Mouse (Mus musculus): Measurements from ENCODE around the gene Gga3. TPM values are rescaled to one million over a fixed set of nuclear protein-coding genes. Genes with fewer than 3 reads are reported as not detected.
A peak's percentile ranks its signal among the peaks of the same experiment; 100 is the strongest.

Gga3 gene
- polyA plus RNA-seq, 1 experiment from 2014 or later = 13.7 TPM

DNA sequence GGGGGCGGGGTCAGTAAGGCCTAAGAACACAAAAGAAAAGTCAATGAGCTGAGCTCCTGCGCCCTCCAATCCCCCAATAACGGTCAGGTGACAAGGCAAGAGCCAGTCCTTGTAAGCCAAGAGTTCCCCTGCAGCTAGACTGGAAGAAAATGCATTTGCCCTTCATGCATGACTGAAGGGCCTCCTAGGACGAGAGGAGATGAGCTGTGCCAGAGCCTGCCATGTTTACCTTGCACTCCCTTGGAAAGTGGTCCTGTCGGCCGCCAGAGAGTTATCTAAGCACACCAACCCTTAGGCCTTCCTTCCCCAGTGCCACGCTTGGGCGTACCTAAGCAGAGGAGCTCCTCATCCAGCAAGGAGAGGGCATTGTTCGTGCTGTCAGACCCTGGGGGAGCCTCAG, 15.9 kb downstream of the Gga3 start:
- no peak overlapping the region for H3K9ac ChIP-seq
- peaks cover 95% of the 10 kb centered on the region for H3K36me3 ChIP-seq
- no peak overlapping the region for H3K4me2 ChIP-seq
- no peaks in the 10 kb centered on the region for H3K27me3 ChIP-seq
- H3K9me3 ChIP-seq (replicated peaks) = no peaks in the 10 kb centered on the region
- ATAC-seq (replicated peaks; ENCODE audit: insufficient number of reproducible peaks, insufficient read depth, low FRiP score, low read depth) = no peak
- 83% methylated on average over 9 of the region's 9 CpGs for WGBS
- H3K4me3 ChIP-seq = no peak overlapping the region
- H3K27ac ChIP-seq = no peak overlapping the region
- no peaks in the 10 kb centered on the region for H3K4me1 ChIP-seq (replicated peaks)

DNA sequence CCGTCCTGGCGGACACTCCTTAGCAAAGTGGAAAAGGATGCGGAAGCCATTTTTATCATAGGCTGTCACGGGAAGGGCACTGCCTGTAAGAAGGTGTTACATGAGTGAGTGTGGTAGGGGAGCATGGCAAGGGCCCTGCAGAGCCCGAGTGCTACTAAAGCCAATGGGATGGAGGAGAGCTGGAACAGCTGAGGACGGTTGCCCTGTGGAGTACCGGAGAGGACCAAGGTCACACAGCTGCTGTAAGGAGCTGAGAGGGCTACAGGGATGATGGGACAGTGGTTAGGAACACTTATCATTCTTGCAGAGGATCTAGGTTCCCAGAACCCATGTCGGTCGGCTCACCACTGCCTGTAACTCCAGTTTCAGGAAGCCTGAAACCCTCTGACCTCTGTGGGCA, 17.4 kb downstream of the Gga3 start:
- H3K9me3 ChIP-seq (replicated peaks) = no peaks in the 10 kb centered on the region
- no peaks in the 10 kb centered on the region for H3K4me1 ChIP-seq (replicated peaks)
- 84% methylated on average over 9 of the region's 9 CpGs for WGBS
- no peak overlapping the region for H3K4me3 ChIP-seq
- no peaks in the 10 kb centered on the region for H3K27me3 ChIP-seq
- no peak for ATAC-seq (replicated peaks; ENCODE audit: insufficient number of reproducible peaks, insufficient read depth, low FRiP score, low read depth)
- H3K9ac ChIP-seq = no peak overlapping the region
- no peak overlapping the region for H3K4me2 ChIP-seq
- H3K36me3 ChIP-seq = peaks cover 94% of the 10 kb centered on the region
- H3K27ac ChIP-seq = no peak overlapping the region

- no peaks in the 10 kb centered on the region for H3K9me3 ChIP-seq (replicated peaks)
- H3K27ac ChIP-seq = no peak overlapping the region
- no peak overlapping the region for H3K4me2 ChIP-seq
- no peaks in the 10 kb centered on the region for H3K4me1 ChIP-seq (replicated peaks)
- no peak for ATAC-seq (replicated peaks; ENCODE audit: insufficient number of reproducible peaks, insufficient read depth, low FRiP score, low read depth)
- H3K27me3 ChIP-seq = no peaks in the 10 kb centered on the region
- peaks cover 93% of the 10 kb centered on the region for H3K36me3 ChIP-seq
- H3K9ac ChIP-seq = no peak overlapping the region
- WGBS = 86% methylated on average over 7 of the region's 7 CpGs
- no peak overlapping the region for H3K4me3 ChIP-seq
These were observed 18.2 kb downstream of the Gga3 start for GRCm38 (mm10) chr11:115585573-115586100.

DNA sequence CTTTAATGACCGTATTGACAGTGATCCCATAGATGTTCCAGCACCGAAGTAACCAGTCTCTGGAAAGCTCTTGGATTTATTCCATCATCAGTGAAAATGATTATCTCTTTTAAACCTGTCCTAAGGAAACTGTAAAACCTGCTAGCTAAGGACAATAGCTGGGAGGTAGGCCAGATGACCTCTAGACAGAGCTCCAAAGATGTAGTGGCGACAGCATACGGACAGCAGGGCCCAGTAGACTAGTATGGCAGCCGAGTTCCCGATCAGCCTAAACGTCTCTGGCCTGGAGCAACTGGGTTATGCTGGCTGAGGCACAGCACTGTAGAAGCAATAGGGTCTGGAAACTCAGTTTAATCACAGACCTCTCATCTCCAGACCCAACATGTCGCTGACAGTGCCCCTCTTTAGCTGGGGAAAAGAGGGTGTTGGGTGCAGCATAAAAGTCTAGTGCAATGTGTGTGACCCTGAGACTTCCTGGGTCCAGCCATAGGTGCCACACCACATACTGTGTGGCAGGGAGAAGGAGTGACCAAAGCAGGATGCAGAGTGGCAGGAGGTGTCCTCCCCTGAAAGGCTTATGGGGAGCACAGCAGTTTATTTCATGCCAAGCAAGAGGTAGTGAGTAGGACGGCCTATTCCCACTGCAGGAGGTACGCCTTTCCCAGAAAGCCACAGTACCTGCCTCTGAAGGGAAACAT, 19.3 kb downstream of the Gga3 start:
- Histone ChIP-seq H3K27ac (0 out of 2 replicates have a peak overlapping the region, but pooled peaks have one; percentile 1), H3K27me3 (no peaks in the 10 kb centered on the region), H3K9ac (no peak overlapping the region), H3K9me3 (replicated peaks) (no peaks in the 10 kb centered on the region), H3K36me3 (peaks cover 89% of the 10 kb centered on the region), H3K4me3 (no peak overlapping the region), H3K4me2 (no peak overlapping the region), H3K4me1 (replicated peaks) (no peaks in the 10 kb centered on the region)
- 84% methylated on average over 10 of the region's 10 CpGs for WGBS
- no peak for ATAC-seq (replicated peaks; ENCODE audit: insufficient number of reproducible peaks, insufficient read depth, low FRiP score, low read depth)

GRCm38 (mm10) chr11:115582913-115583606, 20.8 kb downstream of the Gga3 start:
- ATAC-seq (replicated peaks; ENCODE audit: insufficient number of reproducible peaks, insufficient read depth, low FRiP score, low read depth) = no peak
- no peak overlapping the region for H3K9ac ChIP-seq
- WGBS = 82% methylated on average over 10 of the region's 10 CpGs

GRCm38 (mm10) chr11:115579080-115579479, 24.8 kb downstream of the Gga3 start:
- Histone ChIP-seq H3K9me3 (replicated peaks) (no peaks in the 10 kb centered on the region), H3K4me1 (replicated peaks) (no peaks in the 10 kb centered on the region), H3K27ac (no peak overlapping the region), H3K9ac (no peak overlapping the region), H3K4me3 (no peak overlapping the region), H3K4me2 (no peak overlapping the region), H3K27me3 (no peaks in the 10 kb centered on the region), H3K36me3 (peaks cover 61% of the 10 kb centered on the region)
- ATAC-seq (replicated peaks; ENCODE audit: insufficient number of reproducible peaks, insufficient read depth, low FRiP score, low read depth) = no peak

More at GRCm38 (mm10) chr11:115582913-115583606, 20.8 kb downstream of the Gga3 start:
- Histone ChIP-seq H3K27me3 (no peaks in the 10 kb centered on the region), H3K9me3 (replicated peaks) (no peaks in the 10 kb centered on the region), H3K4me3 (no peak overlapping the region), H3K4me2 (no peak overlapping the region), H3K36me3 (peaks cover 92% of the 10 kb centered on the region), H3K4me1 (replicated peaks) (no peaks in the 10 kb centered on the region), H3K27ac (no peak overlapping the region)

- Histone ChIP-seq H3K4me3 (peak overlapping the region; percentile 78), H3K27me3 (no peaks in the 10 kb centered on the region), H3K4me1 (replicated peaks) (peaks cover 11% of the 10 kb centered on the region), H3K4me2 (peak overlapping the region; percentile 68), H3K36me3 (peaks cover 34% of the 10 kb centered on the region), H3K27ac (no peak overlapping the region), H3K9ac (peak overlapping the region; percentile 67), H3K9me3 (replicated peaks) (no peaks in the 10 kb centered on the region)
- ATAC-seq (replicated peaks; ENCODE audit: insufficient number of reproducible peaks, insufficient read depth, low FRiP score, low read depth) = no peak
- WGBS = 13% methylated on average over 7 of the region's 7 CpGs
These were observed 38.9 kb downstream of the Gga3 start for GRCm38 (mm10) chr11:115564961-115565360.

DNA sequence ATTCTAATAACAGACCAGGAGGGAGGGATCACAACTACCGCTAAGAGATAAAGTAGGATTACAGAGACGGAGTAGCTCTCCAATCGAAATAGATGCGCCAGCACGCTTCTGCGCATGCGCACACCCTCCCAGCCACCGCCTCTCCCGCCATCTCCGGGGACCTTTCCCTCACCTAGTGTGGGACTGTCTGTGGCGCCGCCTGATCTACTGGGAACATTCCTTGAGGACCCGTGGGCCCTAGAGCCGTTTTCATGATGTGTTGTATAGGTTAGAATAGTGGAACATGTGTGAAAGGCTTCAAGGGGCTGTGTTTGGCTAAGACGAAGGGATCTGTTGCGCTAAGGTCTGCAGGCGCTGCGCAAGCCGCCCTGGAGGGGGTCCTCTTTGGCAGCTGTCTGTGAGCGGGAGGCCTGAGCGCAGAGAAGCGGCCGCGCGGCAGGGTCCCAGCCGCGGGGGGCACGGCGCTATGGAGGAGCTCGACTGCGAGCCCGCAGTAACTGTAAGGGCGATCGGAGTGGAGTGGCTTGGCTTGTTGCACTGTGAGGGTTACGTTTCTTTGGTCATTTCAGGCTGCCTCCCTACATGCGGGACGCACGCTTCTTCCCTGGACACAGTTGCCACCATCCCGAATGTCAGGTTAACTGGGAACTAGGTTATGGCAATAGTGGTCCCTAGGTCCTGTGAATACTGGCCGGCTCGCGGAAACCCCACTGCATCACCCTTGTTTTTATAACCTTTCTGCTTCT, 39.6 kb downstream of the Gga3 start, which contains the start of gene Nup85:
TSS of gene Nup85 (plus strand) at position 371 of the 746 bp plus-strand sequence.
- Histone ChIP-seq H3K4me2 (peak within 1 kb of the TSS; percentile 68), H3K4me1 (replicated peaks) (peaks cover 11% of the 10 kb centered on the region), H3K27ac (peak within 1 kb of the TSS; percentile 78), H3K36me3 (peaks cover 30% of the 10 kb centered on the region), H3K4me3 (peak within 1 kb of the TSS; percentile 78), H3K27me3 (no peaks in the 10 kb centered on the region), H3K9me3 (replicated peaks) (no peaks in the 10 kb centered on the region), H3K9ac (peak within 1 kb of the TSS; percentile 67)
- under 1% methylated on average over 42 of the region's 42 CpGs for WGBS
- ATAC-seq (replicated peaks; ENCODE audit: insufficient number of reproducible peaks, insufficient read depth, low FRiP score, low read depth) = peak; percentile 88

DNA sequence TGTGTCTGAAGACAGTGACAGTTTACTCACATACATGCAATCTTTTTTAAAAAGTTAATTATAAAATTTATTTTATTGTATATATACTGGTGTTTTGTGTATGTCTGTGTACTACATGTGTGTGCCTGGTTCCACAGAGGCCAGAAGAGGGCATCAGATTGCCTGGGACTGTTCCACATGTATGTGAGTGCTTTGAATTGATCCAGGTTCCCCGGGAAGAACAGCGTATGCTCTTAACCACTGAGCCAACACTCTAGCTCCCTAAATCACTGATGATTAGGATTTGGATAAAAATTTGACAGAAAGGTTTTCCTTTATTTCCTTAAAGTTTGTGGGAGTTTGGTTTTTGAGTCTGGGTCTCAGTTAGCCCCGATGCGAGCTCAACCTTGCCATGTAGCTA, 40.4 kb downstream of the Gga3 start:
- Histone ChIP-seq H3K36me3 (peaks cover 22% of the 10 kb centered on the region), H3K4me3 (peak overlapping the region; percentile 78), H3K4me1 (replicated peaks) (peaks cover 11% of the 10 kb centered on the region), H3K4me2 (peak overlapping the region; percentile 68), H3K9me3 (replicated peaks) (no peaks in the 10 kb centered on the region), H3K27me3 (no peaks in the 10 kb centered on the region), H3K27ac (peak overlapping the region; percentile 78), H3K9ac (peak overlapping the region; percentile 67; the same call in 1 of the 2 replicates)
- WGBS = 45% methylated on average over 4 of the region's 4 CpGs
- ATAC-seq (replicated peaks; ENCODE audit: insufficient number of reproducible peaks, insufficient read depth, low FRiP score, low read depth) = no peak

- 74% methylated on average over 17 of the region's 17 CpGs for WGBS
- Histone ChIP-seq H3K27ac (no peak overlapping the region), H3K4me3 (no peak overlapping the region), H3K9ac (no peak overlapping the region), H3K4me2 (no peak overlapping the region), H3K9me3 (replicated peaks) (no peaks in the 10 kb centered on the region), H3K4me1 (replicated peaks) (no peaks in the 10 kb centered on the region), H3K27me3 (no peaks in the 10 kb centered on the region), H3K36me3 (no peaks in the 10 kb centered on the region)
- ATAC-seq (replicated peaks; ENCODE audit: insufficient number of reproducible peaks, insufficient read depth, low FRiP score, low read depth) = no peak
These were observed 48.1 kb downstream of the Gga3 start for GRCm38 (mm10) chr11:115555717-115556116.

DNA sequence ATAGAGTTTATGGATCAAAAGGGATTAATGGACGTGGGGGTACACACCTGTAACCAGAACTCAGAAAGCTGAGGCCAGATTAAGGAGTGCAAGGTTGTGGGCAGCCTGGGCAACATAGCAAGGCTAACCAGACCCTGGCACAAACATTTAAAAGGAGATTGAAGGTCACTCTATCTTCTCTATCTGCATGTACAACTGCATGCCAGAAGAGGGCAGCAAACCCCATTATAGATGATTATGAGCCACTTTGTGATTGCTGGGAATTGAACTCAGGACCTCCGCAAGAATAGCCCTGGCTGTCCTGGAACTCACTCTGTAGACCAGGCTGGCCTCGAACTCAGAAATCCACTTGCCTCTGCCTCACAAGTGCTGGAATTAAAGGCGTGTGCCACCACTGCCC, 51.1 kb downstream of the Gga3 start:
- ATAC-seq (replicated peaks; ENCODE audit: insufficient number of reproducible peaks, insufficient read depth, low FRiP score, low read depth) = no peak
- Histone ChIP-seq H3K4me2 (no peak overlapping the region), H3K27ac (no peak overlapping the region), H3K9ac (no peak overlapping the region), H3K4me3 (no peak overlapping the region), H3K36me3 (no peaks in the 10 kb centered on the region), H3K27me3 (no peaks in the 10 kb centered on the region), H3K4me1 (replicated peaks) (no peaks in the 10 kb centered on the region), H3K9me3 (replicated peaks) (peaks cover 3% of the 10 kb centered on the region; the same call in 1 of the 2 replicates)
- 59% methylated on average over 4 of the region's 4 CpGs for WGBS
